Mouse (Mus musculus) left cerebral cortex, postnatal 10 days (tissue): ENCODE results near the gene Islr. TPM values are rescaled to one million over a fixed set of nuclear protein-coding genes. Genes with fewer than 3 reads are reported as not detected.

Source experiments
- DNase-seq, 2 experiments: peaks; one replicate each; pipeline ENCODE4 v3.0.0; 2021 to 2022; ENCODE audit warnings: low spot score in 2 of 2, mixed read lengths in 1 of 2; ENCODE audit errors: extremely low spot score in 1 of 2
- intact Hi-C: fragments of 180-260 bp; cut with DNase I; formaldehyde crosslinking; loops from one replicate; pipeline ENCODE4 v1.15.1; 2025
- total RNA-seq, 2 experiments: library from RNA; stranded (reverse); gene quantifications; 2 replicates each; pipeline ENCODE4 v1.2.3; 2021

Gene Islr
- total RNA-seq, 2 experiments from 2014 or later, result 14.0 to 14.3 TPM

GRCm38 (mm10) chr9:58200270-58201090 is 3.6 kb downstream of the Islr start:
- intact Hi-C loops, result loop anchor here (10.0 kb wide), 1 partner anchor 266 kb away; no protein-coding TSS in a partner anchor
- peak in 1 of 2 experiments; percentile 19 for DNase-seq

DNA sequence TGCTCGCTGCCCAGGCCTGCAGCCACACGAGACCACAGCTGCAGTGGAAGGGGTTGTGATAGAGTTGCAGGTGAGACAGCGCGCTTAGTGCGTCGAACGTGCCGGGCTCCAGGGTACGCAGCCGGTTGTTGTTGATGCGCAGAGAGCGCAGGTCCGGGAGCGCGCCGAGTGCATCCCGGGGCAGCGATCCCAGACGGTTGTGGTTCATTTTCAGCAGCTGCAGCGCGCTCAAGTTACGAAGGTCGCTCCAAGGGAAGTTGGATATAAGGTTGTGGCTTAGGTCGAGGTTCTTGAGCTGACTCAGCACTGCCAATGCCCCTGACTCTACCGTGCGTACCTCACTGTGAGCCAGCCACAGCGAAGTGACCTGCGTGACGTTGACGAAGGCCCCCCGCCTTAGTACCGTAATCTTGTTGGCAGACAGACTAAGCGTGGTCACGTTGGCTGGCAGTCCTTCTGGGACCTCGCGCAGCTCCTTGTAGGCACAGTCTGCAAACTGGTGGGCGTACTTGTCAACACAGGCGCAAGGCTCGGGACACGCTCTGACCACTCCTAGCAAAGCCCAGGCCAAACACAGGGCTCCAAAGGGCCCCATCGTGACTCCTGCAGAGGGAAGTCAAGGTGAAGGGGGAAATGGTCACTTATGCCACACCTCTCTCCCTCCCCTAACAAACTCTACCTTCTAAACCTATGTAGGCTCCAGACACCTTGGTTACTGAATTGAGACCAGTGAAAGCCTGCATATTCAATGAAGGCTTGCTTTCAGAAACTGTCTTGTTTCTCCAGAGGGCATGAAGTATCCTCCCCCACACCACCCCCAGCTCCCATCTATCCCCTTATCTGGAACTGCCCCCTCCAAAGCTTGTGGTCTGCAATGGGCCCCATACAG is 4.5 kb downstream of the Islr start:
- intact Hi-C loops, result loop anchor here (5.0 to 10.0 kb wide), 2 partner anchors 87 to 265 kb away; no protein-coding TSS in a partner anchor
- DNase-seq, result peak in 1 of 2 experiments; percentile 50

DNA sequence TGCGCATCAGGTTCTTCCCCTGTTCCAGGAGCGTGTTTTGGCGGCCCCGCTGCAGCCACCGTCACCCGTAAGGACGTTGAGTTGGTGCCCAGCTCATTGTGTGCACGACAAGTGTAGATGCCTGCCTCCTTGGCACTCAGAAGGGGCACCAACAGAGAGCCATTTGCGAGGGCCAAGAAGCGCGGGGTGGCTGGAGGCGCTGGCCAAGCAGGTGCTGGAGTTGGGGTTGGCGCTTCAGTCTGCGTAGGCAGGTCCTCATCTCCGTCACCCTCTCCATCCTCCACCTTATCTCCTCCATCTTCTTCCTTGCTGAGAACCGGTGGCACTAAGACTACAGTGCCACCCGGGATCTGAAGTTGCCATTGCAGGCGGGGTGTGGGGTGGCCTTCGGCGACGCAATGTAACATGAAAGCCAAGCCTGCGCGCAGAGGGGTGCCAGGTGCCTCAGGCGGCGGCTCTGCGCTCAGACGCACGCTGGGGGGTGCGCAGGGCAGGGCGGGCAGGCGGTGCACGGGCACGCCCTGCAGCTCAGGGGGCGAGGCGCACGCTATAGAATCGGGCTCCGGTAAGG is 5.2 kb downstream of the Islr start:
- DNase-seq, result peak in 1 of 2 experiments; percentile 63
- intact Hi-C loops, result loop anchor here (5.0 kb wide), 1 partner anchor 87 kb away; no protein-coding TSS in a partner anchor

- intact Hi-C loops, result loop anchor here (1.0 to 5.0 kb wide), 2 partner anchors 22 to 86 kb away; no protein-coding TSS in a partner anchor
Observed at GRCm38 (mm10) chr9:58197781-58198701, 6.1 kb downstream of the Islr start.

GRCm38 (mm10) chr9:58196610-58197567 is 7.2 kb downstream of the Islr start:
- intact Hi-C loops, result loop anchor here (1.0 to 5.0 kb wide), 2 partner anchors 21 to 85 kb away; no protein-coding TSS in a partner anchor
- no peak for DNase-seq

More at GRCm38 (mm10) chr9:58197781-58198701, 6.1 kb downstream of the Islr start:
- DNase-seq, result peak in 1 of 2 experiments; percentile 75

- intact Hi-C loops, result loop anchor here (5.0 kb wide), 1 partner anchor 84 kb away; no protein-coding TSS in a partner anchor
- no peak for DNase-seq
Observed at GRCm38 (mm10) chr9:58196141-58196540, 8.0 kb downstream of the Islr start.

DNA sequence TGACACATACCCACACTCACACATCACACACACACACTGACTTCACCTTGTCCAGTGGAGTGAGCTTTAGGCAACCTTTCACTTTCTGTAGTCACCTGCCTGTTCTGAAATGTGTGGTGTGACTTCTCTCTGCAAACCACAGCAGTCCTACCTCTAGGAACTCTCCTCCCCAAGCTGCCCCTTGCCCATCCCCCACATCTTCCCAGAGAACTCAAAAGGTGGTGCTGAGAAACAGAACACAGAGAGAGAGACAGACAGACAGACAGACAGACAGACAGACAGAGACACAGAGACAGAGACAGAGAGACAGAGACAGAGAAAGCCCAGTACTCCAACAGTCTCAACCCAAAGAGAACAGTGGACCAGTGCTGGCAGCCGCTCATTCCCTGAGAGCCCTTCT is 8.4 kb downstream of the Islr start:
- intact Hi-C loops, result loop anchor here (5.0 kb wide), 1 partner anchor 83 kb away; no protein-coding TSS in a partner anchor
- DNase-seq, result no peak

DNA sequence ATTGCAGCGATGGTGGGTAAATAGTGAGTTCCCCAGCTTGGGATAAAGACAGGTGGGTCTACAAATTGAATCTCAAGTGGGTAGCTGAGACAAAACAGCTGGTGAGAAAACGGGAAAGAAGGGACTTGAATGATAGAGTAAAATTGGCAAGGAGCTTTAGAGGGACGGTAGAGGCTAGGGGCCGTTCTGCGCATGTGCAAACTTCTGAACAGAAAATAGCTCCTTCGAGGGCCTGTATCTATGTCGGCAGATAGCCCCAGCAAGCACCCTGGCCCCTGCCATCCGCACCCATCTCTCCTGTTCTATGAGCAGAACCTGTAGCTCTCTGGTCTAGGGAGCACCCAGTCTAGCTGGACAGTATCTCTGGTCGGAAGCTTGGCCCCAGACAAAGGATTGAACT is 9.9 kb downstream of the Islr start:
- intact Hi-C loops, result no loop called here

DNA sequence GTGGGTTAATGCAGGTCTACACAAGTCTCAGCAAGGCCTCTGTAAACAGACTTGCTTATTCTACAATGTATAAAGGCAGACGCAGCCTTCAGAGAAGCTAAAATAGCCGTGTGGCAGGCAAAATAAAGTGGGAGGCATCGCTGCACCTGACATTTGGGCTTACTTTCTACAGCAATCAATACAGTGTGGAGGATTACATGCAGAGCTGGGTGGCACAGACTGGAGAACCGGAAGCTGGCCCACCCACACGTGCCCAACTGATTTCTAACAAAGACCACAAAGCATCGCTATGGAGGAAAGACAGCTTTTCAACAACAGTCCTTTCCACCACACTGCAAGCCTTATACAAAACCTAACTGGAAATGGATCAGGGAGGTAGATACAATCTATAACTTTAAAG is 19.6 kb downstream of the Islr start:
- no peak for DNase-seq
- intact Hi-C loops, result no loop called here

More for the DNA sequence above, 9.9 kb downstream of the Islr start:
- no peak for DNase-seq

GRCm38 (mm10) chr9:58179390-58179789 is 24.7 kb downstream of the Islr start:
- intact Hi-C loops, result no loop called here
- no peak for DNase-seq

DNA sequence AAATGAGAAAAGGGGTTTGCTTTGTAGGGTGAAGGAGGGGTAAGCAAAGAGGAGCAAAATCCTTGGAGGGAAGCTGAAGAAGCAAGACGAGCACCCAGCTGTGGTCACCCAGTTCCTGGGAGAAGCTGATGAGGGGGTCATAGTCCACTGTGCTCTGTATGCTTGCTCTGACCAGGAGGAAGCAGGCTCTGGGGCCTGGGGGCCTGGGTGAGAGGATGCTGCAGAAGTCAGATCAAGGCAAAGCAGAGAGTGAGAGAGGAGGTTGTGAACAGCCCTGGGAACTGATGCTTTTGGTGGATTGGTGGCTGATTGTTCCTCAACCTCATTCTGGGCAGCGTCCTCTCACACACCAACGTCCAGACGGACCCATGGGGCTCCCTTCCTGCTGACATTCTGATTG is 26.9 kb downstream of the Islr start:
- no peak for DNase-seq
- intact Hi-C loops, result no loop called here

- intact Hi-C loops, result loop anchor here (1.0 kb wide), 1 partner anchor 21 kb away; no protein-coding TSS in a partner anchor
Observed at GRCm38 (mm10) chr9:58175745-58176487, 28.2 kb downstream of the Islr start.

DNA sequence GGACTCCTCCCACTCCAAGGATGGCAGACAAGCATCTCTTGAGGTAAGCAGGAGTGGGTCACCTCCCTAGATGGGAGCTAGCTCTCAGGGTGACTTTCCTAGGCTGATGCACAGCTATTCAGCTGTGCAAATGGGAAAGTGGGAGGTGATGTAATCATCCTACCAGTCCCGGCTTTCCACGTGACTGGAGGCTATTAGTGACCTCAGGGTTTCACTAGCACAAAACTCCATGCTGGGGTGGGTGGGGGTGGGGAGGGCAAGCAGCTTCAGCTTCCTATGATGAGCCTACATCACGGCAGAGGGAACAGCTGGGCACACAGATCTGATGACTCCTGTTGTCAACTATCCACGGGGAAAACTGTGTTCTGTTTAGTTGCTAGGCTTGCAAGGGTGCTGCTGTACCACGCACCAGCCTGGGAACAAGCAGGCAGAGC is 29.3 kb downstream of the Islr start:
- intact Hi-C loops, result no loop called here

More at GRCm38 (mm10) chr9:58175745-58176487, 28.2 kb downstream of the Islr start:
- DNase-seq, result no peak

GRCm38 (mm10) chr9:58172863-58173262 is 31.2 kb downstream of the Islr start:
- intact Hi-C loops, result no loop called here
- DNase-seq, result no peak

More for the DNA sequence above, 29.3 kb downstream of the Islr start:
- DNase-seq, result no peak

GRCm38 (mm10) chr9:58169426-58169825 is 34.7 kb downstream of the Islr start:
- DNase-seq, result no peak
- intact Hi-C loops, result no loop called here

- DNase-seq, result no peak
- intact Hi-C loops, result no loop called here
Observed at GRCm38 (mm10) chr9:58168880-58169279, 35.2 kb downstream of the Islr start.
